Mouse (Mus musculus): ENCODE results near the gene Hba-x. TPM values are rescaled to one million over a fixed set of nuclear protein-coding genes. Genes with fewer than 3 reads are reported as not detected.
A peak's percentile ranks its signal among the peaks of the same experiment; 100 is the strongest.

The Hba-x gene
- polyA plus RNA-seq, 1 experiment from 2014 or later: 12,458 TPM

DNA sequence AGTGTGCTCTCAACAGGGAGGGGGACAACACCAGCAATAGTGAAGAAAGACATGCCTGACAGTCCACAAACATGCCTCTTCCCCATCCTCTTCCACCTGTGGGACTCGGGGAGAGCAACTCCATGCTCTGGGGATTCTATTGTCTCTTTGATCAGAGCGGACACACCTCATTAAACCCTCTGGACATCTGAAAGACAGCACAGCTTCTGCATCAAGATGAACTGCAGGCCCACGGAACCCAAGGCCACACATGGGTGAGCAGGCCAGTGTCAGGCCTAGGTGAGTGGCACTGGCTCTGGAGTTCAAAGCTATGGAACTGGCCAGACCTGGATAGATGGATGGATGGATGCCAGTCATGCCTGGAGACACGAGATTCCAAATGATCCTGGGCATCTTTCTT lies 33.2 kb downstream of the Hba-x start:
- 72% methylated on average over 4 of the region's 4 CpGs for WGBS (ENCODE audit: insufficient replicate concordance)
- ATAC-seq (replicated peaks; ENCODE audit: insufficient number of reproducible peaks, low FRiP score, low TSS enrichment): no peak

DNA sequence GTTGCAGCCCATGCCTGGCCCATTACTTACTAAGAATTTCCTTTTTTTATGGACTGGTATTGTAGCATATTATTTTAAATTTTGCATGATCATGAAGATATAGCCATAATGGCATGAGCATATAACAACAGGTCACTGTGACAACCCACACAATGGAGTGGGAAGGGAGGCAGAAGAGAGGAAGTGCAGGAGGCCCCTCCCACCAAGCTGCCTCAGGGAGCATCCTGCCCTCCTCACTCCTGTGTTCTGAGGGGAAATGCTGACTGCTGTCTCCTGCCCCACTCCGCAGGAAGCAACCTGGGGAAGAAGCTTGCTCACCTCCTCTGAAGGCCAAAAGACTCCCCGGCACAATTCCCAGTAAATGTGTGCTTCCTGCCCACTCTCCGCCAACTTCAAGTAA lies 33.7 kb downstream of the Hba-x start:
- Histone ChIP-seq H3K36me3 (ENCODE audit: control insufficient read depth, insufficient read depth, low read length) (no peaks in the 10 kb centered on the region), H3K4me1 (ENCODE audit: control insufficient read depth, insufficient read depth, low read length) (0 out of 2 replicates have a peak, but pooled peaks cover 4% of the 10 kb centered on the region), H3K4me2 (no peak overlapping the region), H3K27me3 (ENCODE audit: control insufficient read depth, insufficient read depth, low read length) (no peaks in the 10 kb centered on the region), H3K9ac (ENCODE audit: low read depth, low read length) (no peak overlapping the region), H3K4me3 (ENCODE audit: low read depth, low read length) (no peak overlapping the region), H3K9me3 (replicated peaks; ENCODE audit: control insufficient read depth, low read length) (no peaks in the 10 kb centered on the region), H3K27ac (ENCODE audit: low read depth, low read length) (no peak overlapping the region)
- ATAC-seq (replicated peaks; ENCODE audit: insufficient number of reproducible peaks, low FRiP score, low TSS enrichment): 0 out of 2 replicates have a peak, but pooled peaks have one; percentile 49
- WGBS (ENCODE audit: insufficient replicate concordance): 62% methylated on average over 3 of the region's 3 CpGs

More for the DNA sequence above, 33.2 kb downstream of the Hba-x start:
- H3K9me3 ChIP-seq (replicated peaks; ENCODE audit: control insufficient read depth, low read length): no peaks in the 10 kb centered on the region
- H3K4me2 ChIP-seq: no peak overlapping the region
- no peaks in the 10 kb centered on the region for H3K27me3 ChIP-seq (ENCODE audit: control insufficient read depth, insufficient read depth, low read length)
- no peaks in the 10 kb centered on the region for H3K36me3 ChIP-seq (ENCODE audit: control insufficient read depth, insufficient read depth, low read length)
- H3K9ac ChIP-seq (ENCODE audit: low read depth, low read length): no peak overlapping the region
- no peak overlapping the region for H3K27ac ChIP-seq (ENCODE audit: low read depth, low read length)
- H3K4me1 ChIP-seq (ENCODE audit: control insufficient read depth, insufficient read depth, low read length): 0 out of 2 replicates have a peak, but pooled peaks cover 4% of the 10 kb centered on the region
- no peak overlapping the region for H3K4me3 ChIP-seq (ENCODE audit: low read depth, low read length)

DNA sequence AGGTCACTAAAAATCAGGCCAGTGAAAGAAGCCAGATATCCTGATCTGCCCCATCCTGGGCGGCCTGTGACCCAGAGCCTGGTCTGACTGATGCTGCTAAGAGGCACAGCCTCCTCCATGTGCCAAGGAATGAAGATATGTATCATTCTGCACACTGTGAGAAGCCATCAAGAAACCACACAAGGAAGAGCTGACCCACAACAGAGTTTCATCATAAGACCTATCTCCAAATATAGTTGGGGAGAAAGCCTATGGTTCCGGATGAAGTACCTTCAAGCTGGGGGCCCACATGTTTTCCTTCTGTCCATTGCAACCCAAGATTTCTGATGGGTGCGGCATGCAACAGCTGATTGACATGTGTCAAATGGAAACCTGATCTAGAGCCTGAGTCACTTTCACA lies 39.8 kb downstream of the Hba-x start:
- Histone ChIP-seq H3K9me3 (replicated peaks; ENCODE audit: control insufficient read depth, low read length) (no peaks in the 10 kb centered on the region), H3K4me1 (ENCODE audit: control insufficient read depth, insufficient read depth, low read length) (0 out of 2 replicates have a peak, but pooled peaks cover 4% of the 10 kb centered on the region), H3K9ac (ENCODE audit: low read depth, low read length) (no peak overlapping the region), H3K36me3 (ENCODE audit: control insufficient read depth, insufficient read depth, low read length) (no peaks in the 10 kb centered on the region), H3K4me2 (no peak overlapping the region), H3K4me3 (ENCODE audit: low read depth, low read length) (no peak overlapping the region), H3K27ac (ENCODE audit: low read depth, low read length) (no peak overlapping the region), H3K27me3 (ENCODE audit: control insufficient read depth, insufficient read depth, low read length) (no peaks in the 10 kb centered on the region)
- WGBS (ENCODE audit: insufficient replicate concordance): 79% methylated on average over 3 of the region's 3 CpGs
- ATAC-seq (replicated peaks; ENCODE audit: insufficient number of reproducible peaks, low FRiP score, low TSS enrichment): no peak

DNA sequence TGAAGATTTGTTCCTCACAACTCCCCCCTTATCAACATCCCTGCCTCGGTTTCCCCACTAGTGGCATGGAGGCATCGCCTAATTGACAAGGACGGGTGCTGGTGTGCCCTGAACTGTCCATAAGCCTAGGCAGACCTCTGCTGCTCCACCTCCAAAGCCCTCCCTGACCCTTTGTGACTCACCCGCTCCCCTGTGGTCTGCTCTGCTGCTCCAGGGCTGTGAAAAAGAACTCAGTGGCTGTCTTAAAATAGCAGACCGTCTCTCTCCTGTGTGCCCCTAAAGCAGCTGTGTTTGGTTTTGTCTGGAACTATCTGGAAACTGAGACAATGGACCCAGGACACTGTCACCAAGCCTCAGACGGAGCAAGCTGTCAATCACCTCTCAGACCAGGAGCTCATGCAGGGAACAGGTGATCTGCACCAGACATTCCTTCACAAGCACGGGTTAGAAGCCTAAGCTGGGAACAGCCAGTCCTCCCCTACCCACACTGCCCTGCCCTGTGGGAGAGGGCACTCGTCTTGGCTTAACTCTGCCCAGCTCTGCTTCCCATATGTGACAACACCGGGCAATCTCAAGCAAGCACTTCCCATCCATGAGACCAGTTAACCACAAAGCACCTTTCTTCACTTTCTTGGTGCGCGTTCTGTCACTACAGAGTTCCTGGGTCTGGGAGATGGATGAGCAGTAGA lies 44.5 kb downstream of the Hba-x start:
- Histone ChIP-seq H3K9ac (ENCODE audit: low read depth, low read length) (no peak overlapping the region), H3K4me3 (ENCODE audit: low read depth, low read length) (no peak overlapping the region), H3K36me3 (ENCODE audit: control insufficient read depth, insufficient read depth, low read length) (no peaks in the 10 kb centered on the region), H3K27me3 (ENCODE audit: control insufficient read depth, insufficient read depth, low read length) (no peaks in the 10 kb centered on the region; the same call in none of the 2 replicates), H3K9me3 (replicated peaks; ENCODE audit: control insufficient read depth, low read length) (no peaks in the 10 kb centered on the region), H3K4me1 (ENCODE audit: control insufficient read depth, insufficient read depth, low read length) (no peaks in the 10 kb centered on the region), H3K27ac (ENCODE audit: low read depth, low read length) (no peak overlapping the region), H3K4me2 (no peak overlapping the region)
- 59% methylated on average over 11 of the region's 11 CpGs for WGBS (ENCODE audit: insufficient replicate concordance)
- ATAC-seq (replicated peaks; ENCODE audit: insufficient number of reproducible peaks, low FRiP score, low TSS enrichment): no peak

DNA sequence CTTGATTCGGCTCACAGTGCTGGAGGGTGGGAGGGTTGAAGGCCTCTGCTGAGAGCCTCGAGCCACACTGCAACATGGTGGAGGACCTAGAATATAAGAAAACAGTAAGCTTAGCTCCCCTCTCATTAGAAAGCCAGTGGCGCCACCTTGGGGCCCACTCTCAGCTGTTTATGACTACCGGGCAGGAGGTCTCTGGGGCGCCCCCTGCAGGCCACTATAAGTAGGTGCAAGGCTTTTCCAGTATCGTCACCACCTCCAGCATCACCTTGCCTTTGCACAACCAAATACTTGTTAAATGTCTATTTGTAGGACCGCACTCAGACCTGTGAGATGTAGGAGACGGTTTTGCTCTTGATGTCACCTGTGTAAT lies 45.0 kb downstream of the Hba-x start:
- Histone ChIP-seq H3K9me3 (replicated peaks; ENCODE audit: control insufficient read depth, low read length) (no peaks in the 10 kb centered on the region), H3K4me1 (ENCODE audit: control insufficient read depth, insufficient read depth, low read length) (no peaks in the 10 kb centered on the region), H3K4me3 (ENCODE audit: low read depth, low read length) (no peak overlapping the region), H3K27ac (ENCODE audit: low read depth, low read length) (no peak overlapping the region), H3K4me2 (no peak overlapping the region), H3K9ac (ENCODE audit: low read depth, low read length) (no peak overlapping the region), H3K27me3 (ENCODE audit: control insufficient read depth, insufficient read depth, low read length) (no peaks in the 10 kb centered on the region; the same call in none of the 2 replicates), H3K36me3 (ENCODE audit: control insufficient read depth, insufficient read depth, low read length) (no peaks in the 10 kb centered on the region)
- no peak for ATAC-seq (replicated peaks; ENCODE audit: insufficient number of reproducible peaks, low FRiP score, low TSS enrichment)
- 31% methylated on average over 8 of the region's 8 CpGs for WGBS (ENCODE audit: insufficient replicate concordance)

DNA sequence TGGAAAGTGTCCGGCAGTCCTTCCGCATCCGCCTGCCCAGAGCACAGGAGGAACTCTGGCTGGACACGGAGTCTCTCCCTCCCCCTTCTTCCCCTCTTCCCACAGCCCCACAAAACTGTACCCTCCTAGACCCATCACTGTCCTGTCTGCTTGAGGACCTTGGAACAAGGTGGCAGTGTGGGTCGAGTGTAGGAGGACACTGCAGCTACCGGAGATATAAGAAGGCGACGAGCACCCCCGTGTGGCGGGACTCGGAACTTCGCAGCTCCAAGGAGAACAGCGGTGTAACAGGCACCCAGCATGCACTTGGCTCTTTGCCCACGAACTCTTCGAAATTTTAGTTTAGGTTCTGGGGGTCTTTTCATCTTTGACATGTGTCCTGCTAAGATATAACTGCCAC lies 48.4 kb downstream of the Hba-x start:
- peak; percentile 74 for ATAC-seq (replicated peaks; ENCODE audit: insufficient number of reproducible peaks, low FRiP score, low TSS enrichment)

More for the DNA sequence above, 48.4 kb downstream of the Hba-x start:
- Histone ChIP-seq H3K27ac (ENCODE audit: low read depth, low read length) (no peak overlapping the region), H3K27me3 (ENCODE audit: control insufficient read depth, insufficient read depth, low read length) (peaks cover 4% of the 10 kb centered on the region), H3K9ac (ENCODE audit: low read depth, low read length) (no peak overlapping the region), H3K4me1 (ENCODE audit: control insufficient read depth, insufficient read depth, low read length) (no peaks in the 10 kb centered on the region), H3K4me2 (peak overlapping the region; percentile 50), H3K9me3 (replicated peaks; ENCODE audit: control insufficient read depth, low read length) (no peaks in the 10 kb centered on the region), H3K36me3 (ENCODE audit: control insufficient read depth, insufficient read depth, low read length) (no peaks in the 10 kb centered on the region), H3K4me3 (ENCODE audit: low read depth, low read length) (peak overlapping the region; percentile 10; the same call in 1 of the 2 replicates)
- 8% methylated on average over 15 of the region's 15 CpGs for WGBS (ENCODE audit: insufficient replicate concordance)

Other genes with a start within 250 kb of the Hba-x start
- gene Il9r, start 76.1 kb upstream of the Hba-x start, polyA plus RNA-seq (2014; fragmentation: Nextera tagmentation; extraction: Ambion mirVana): not detected in 2 replicates
- gene Snrnp25, start 71.0 kb upstream of the Hba-x start, polyA plus RNA-seq (2014; fragmentation: Nextera tagmentation; extraction: Ambion mirVana): 59.6 and 72.2 TPM in 2 replicates
- 28.2 and 30.3 TPM in 2 replicates for gene Rhbdf1, start 54.1 kb upstream of the Hba-x start, polyA plus RNA-seq (2014; fragmentation: Nextera tagmentation; extraction: Ambion mirVana)
- 22.0 and 22.5 TPM in 2 replicates for gene Mpg, start 49.9 kb upstream of the Hba-x start, polyA plus RNA-seq (2014; fragmentation: Nextera tagmentation; extraction: Ambion mirVana)
- 26.1 and 34.6 TPM in 2 replicates for gene Nprl3, start 8.7 kb upstream of the Hba-x start, polyA plus RNA-seq (2014; fragmentation: Nextera tagmentation; extraction: Ambion mirVana)
- 8,943 and 11,032 TPM in 2 replicates for gene Hba-a1, start 7.1 kb downstream of the Hba-x start, polyA plus RNA-seq (2014; fragmentation: Nextera tagmentation; extraction: Ambion mirVana)
- 23.0 and 24.4 TPM in 2 replicates for gene Hbq1b, start 10.6 kb downstream of the Hba-x start, polyA plus RNA-seq (2014; fragmentation: Nextera tagmentation; extraction: Ambion mirVana)
- 18,841 and 22,217 TPM in 2 replicates for gene Hba-a2, start 20.1 kb downstream of the Hba-x start, polyA plus RNA-seq (2014; fragmentation: Nextera tagmentation; extraction: Ambion mirVana)
- 0.64 and 1.2 TPM in 2 replicates for gene Hbq1a, start 23.7 kb downstream of the Hba-x start, polyA plus RNA-seq (2014; fragmentation: Nextera tagmentation; extraction: Ambion mirVana)
- gene Sh3pxd2b, start 71.4 kb downstream of the Hba-x start, polyA plus RNA-seq (2014; fragmentation: Nextera tagmentation; extraction: Ambion mirVana): 14.8 and 15.3 TPM in 2 replicates
- gene Ubtd2, start 179.0 kb downstream of the Hba-x start, polyA plus RNA-seq (2014; fragmentation: Nextera tagmentation; extraction: Ambion mirVana): 34.7 and 39.1 TPM in 2 replicates

All from heart, embryonic 11.5 days (tissue).